Mouse (Mus musculus) heart, postnatal 10 days (tissue): ENCODE measurements around the gene Syce2. TPM values are rescaled to one million over a fixed set of nuclear protein-coding genes. Genes with fewer than 3 reads are reported as not detected.

Experiments
- DNase-seq, 2 experiments: peaks; one replicate each; pipeline ENCODE4 v3.0.0; 2021
- intact Hi-C: fragments of 180-260 bp; cut with DNase I; formaldehyde crosslinking; loops from one replicate; pipeline ENCODE4 v1.15.1; 2025
- microRNA-seq, 2 experiments: library from miRNA; unstranded; fragments of <30 nt; microRNA quantifications; one replicate each; pipeline ENCODE4 v1.2.0; 2022
- total RNA-seq, 2 experiments: library from RNA; stranded (reverse); gene quantifications; 2 replicates each; pipeline ENCODE4 v1.2.3; 2021

The Syce2 gene
- total RNA-seq, 2 experiments from 2014 or later = 6.9 TPM

DNA sequence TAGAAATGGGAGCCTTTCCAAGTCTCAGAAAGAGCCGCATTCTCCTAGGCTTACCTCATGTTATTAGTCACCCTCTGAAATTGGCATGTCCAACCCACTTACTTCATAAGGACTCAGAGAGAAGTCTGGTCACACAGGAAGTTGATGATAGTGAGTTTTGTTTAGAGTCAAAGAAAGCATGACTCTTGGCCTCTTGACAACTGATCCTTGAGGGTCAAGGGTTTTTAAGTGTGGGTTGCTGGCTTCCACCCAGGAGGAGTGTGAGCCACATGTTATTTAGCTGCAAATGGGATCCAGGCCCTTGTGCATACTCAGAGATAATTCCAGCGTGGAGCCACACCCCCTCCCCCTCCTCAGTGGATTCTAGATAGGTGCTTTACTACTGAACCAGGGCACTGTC lies 49.7 kb downstream of the Syce2 start:
- DNase-seq = peak; percentile 28 to 35

DNA sequence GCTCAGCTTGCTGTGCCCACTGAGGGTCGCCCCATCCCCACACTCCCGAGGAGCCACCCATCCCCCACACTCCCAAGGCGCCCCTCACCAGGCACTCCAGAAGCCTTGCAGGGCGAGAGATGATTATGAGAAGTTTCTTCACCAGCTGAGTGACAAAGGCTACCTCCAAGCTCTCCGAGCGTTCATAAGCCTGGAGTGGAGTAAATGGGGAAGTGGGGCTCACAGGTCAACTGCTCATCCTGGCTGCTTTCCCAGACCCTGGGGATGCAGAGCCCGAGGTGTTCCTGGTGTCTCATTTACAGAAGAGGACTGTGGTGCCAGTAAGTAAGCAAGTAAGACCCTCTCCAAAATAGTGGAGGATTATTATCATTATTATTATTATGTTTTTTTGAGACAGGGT lies 53.6 kb downstream of the Syce2 start:
- DNase-seq = no peak
- intact Hi-C loops = no loop called here

More for the DNA sequence above, 49.7 kb downstream of the Syce2 start:
- intact Hi-C loops = no loop called here

- intact Hi-C loops = no loop called here
- DNase-seq = no peak
Observed at GRCm38 (mm10) chr8:84927513-84927912, 55.6 kb downstream of the Syce2 start.

DNA sequence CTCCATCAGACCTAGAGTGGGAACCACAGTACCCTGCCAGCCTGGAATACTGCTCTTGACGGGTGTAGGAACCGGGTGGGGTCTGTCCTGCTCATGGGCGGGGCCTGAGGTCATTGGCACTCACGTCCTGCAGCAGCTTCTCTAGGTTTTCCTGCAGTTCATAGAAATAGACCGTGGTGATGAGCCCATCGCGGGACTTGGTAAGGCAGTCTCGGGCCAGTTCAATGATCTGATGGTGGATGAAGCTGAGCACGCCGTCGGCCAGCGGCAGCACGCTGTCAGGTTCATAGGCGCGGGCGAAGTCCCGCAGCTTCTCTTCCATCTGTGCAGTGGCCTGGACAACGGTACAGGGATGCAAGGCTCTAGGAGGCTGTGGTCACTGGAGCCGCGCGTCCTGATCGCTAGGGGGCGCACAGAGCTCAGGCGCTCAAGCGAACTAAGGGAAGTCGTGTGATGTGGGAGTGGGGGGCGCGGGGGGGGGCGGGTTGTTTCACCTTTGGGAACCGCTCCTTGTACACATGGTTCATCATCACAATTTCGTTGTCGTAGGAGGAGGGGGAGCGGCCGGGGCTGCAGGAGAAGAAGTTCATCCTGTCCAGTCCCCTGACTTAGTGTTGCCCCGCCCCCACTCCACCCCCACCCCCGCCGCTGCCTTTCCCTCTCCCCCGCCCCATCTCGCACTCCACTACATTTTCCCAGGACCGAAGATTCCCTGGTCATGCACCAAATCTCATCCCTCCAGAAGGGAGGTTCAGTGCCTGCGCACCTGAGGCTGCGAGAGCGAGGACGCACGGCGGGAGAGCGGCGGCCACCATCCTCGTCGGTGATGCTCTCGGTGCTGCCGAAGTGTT lies 56.8 kb downstream of the Syce2 start:
- peak; percentile 63 to 79 for DNase-seq
- intact Hi-C loops = loop anchor here (1.0 kb wide), 1 partner anchor 70 kb away; no protein-coding TSS in a partner anchor

- intact Hi-C loops = no loop called here
- no peak for DNase-seq
Observed at GRCm38 (mm10) chr8:84930582-84930981, 58.7 kb downstream of the Syce2 start.

GRCm38 (mm10) chr8:84933767-84934559 lies 62.1 kb downstream of the Syce2 start:
- no peak for DNase-seq
- intact Hi-C loops = no loop called here

- intact Hi-C loops = no loop called here
- no peak for DNase-seq
Observed at GRCm38 (mm10) chr8:84934860-84935259, 62.9 kb downstream of the Syce2 start.

GRCm38 (mm10) chr8:84935489-84935888 lies 63.6 kb downstream of the Syce2 start:
- intact Hi-C loops = no loop called here
- no peak for DNase-seq

DNA sequence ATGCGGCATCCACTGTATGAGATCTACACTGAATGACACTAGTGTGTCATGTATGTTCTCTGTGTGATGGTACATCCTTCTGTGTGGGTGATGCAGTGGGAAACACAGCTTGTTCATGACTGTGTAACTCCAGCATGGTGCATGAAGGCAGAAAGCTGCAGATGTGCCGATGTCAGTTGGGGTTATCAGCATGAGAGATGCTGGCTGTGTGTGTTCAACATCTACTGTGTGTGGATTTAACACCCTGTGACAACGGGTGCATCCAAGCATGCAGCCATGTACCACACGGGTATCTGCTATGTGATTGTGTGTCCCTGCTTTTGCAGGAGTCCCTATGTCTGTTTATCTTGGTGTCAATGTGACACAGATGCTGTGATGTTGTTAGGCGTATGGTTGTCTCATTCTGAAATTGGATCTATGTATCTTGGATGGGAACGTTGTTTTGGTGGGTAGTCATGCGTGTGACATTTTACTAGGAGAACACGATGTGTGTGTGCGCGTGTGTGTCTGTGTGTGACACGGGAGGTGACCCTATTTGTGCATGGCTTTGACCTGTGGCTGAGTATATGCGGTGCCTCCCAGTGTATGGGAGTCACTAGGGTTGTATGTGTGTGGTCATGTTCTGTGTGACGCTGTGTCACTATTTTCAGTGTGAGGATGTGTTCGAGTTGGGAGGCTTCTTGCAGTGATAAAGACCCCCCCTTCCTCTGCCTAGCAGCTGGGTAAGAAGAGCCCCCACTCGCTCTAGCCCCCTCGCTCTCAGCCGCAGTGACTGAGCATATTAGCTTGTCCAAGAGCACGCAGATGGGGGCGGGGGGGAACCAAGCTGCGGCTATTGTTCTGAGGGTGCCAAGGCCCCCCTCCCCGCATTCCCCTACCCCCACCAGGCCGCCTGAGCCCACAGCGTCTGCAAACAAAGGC lies 64.4 kb downstream of the Syce2 start:
- intact Hi-C loops = no loop called here
- no peak for DNase-seq

DNA sequence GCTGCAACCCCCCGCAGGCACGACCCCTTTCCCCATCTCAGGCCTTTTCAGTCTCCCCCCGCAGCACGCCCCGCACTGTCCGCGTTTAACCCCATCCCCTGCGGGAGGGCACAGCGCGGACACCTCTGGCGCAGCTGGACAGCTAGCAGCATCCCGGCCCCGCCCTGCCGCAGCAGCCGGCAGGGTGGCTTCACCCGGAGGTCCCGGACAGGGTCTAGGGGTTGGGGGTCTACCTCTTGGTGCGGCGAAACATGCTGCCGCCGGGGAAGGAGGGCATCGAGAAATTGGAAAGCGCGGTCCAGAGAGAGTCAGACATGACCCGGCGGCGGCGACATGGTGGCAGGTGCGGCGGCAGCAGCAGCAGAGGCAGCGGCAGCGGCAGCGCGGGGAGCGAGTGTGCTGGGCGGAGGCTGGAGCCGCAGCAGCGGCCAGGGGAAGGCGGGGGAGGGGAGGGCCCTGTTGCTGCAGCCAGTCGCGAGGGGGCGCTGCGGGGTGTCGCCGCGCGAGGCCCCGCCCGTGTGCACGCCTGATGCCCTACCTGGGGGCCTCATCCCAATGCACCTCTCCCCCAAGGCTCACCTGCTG lies 65.1 kb downstream of the Syce2 start, which contains the start of gene Mast1:
Mast1 (minus strand) TSS at position 398 of the 585 bp plus-strand sequence.
- intact Hi-C loops = no loop called here

More for the DNA sequence above, 65.1 kb downstream of the Syce2 start, which contains the start of gene Mast1:
- peak; percentile 47 to 63 for DNase-seq

Small RNA genes lying within 50 kb of the gene (microRNA-seq; reads per million reads assigned to microRNA genes)
- gene Gm24197 (0 reads per million in 2 experiments), gene Mir7069 (3.5 to 3.6 reads per million in 2 experiments)

Other genes with a start within 250 kb of the Syce2 start
- 10 to 100 TPM; 30.8 to 31.4 TPM for gene Ier2, start 209.3 kb upstream of the Syce2 start, total RNA-seq
- 10 to 100 TPM; 40.3 to 40.6 TPM for gene Trmt1, start 185.8 kb upstream of the Syce2 start, total RNA-seq
- gene Nacc1, start 184.2 kb upstream of the Syce2 start, total RNA-seq = 10 to 100 TPM; 50.2 TPM
- gene Lyl1, start 170.7 kb upstream of the Syce2 start, total RNA-seq = 1 to 10 TPM; 8.4 to 9.1 TPM
- under 1 TPM; 0.50 to 0.89 TPM for gene G430095P16Rik, start 149.1 kb upstream of the Syce2 start, total RNA-seq
- 100 to 1,000 TPM; 256 to 266 TPM for gene Nfix, start 71.8 kb upstream of the Syce2 start, total RNA-seq
- 1 to 10 TPM; 3.1 to 3.8 TPM for gene Dand5, start 49.3 kb upstream of the Syce2 start, total RNA-seq
- gene Gadd45gip1, start 40.6 kb upstream of the Syce2 start, total RNA-seq = 10 to 100 TPM; 23.7 to 25.0 TPM
- gene Rad23a, start 31.4 kb upstream of the Syce2 start, total RNA-seq = 10 to 100 TPM; 77.8 to 88.5 TPM
- 100 to 1,000 TPM; 275 to 333 TPM for gene Calr, start 25.2 kb upstream of the Syce2 start, total RNA-seq
- 10 to 100 TPM; 31.7 to 32.5 TPM for gene Farsa, start 15.1 kb upstream of the Syce2 start, total RNA-seq
- 10 to 100 TPM; 31.7 to 32.8 TPM for gene Gcdh, start 21.8 kb downstream of the Syce2 start, total RNA-seq
- gene Klf1, start 29.8 kb downstream of the Syce2 start, total RNA-seq = under 1 TPM; 0.17 to 0.22 TPM
- 1 to 10 TPM; 6.4 to 7.3 TPM for gene Dnase2a, start 36.4 kb downstream of the Syce2 start, total RNA-seq
- gene Mast1, start 65.2 kb downstream of the Syce2 start, total RNA-seq = under 1 TPM in 1 of 2 experiments, not detected in 1; 0.07 TPM
- gene Rtbdn, start 74.9 kb downstream of the Syce2 start, total RNA-seq = not detected
- 1 to 10 TPM in 1 of 2 experiments, not detected in 1; 1.6 TPM for gene Gm49661, start 97.3 kb downstream of the Syce2 start, total RNA-seq
- 100 to 1,000 TPM; 689 to 769 TPM for gene Prdx2, start 97.5 kb downstream of the Syce2 start, total RNA-seq
- gene Rnaseh2a, start 97.7 kb downstream of the Syce2 start, total RNA-seq = 10 to 100 TPM; 53.4 to 55.4 TPM
- 10 to 100 TPM; 12.6 to 12.7 TPM for gene Junb, start 106.6 kb downstream of the Syce2 start, total RNA-seq
- 1 to 10 TPM; 1.8 to 2.3 TPM for gene Hook2, start 118.5 kb downstream of the Syce2 start, total RNA-seq
- not detected for gene Best2, start 142.4 kb downstream of the Syce2 start, total RNA-seq
- gene Asna1, start 153.2 kb downstream of the Syce2 start, total RNA-seq = 10 to 100 TPM; 78.6 to 79.7 TPM
- gene Trir, start 154.7 kb downstream of the Syce2 start, total RNA-seq = 100 to 1,000 TPM; 117 to 120 TPM
- 10 to 100 TPM; 32.2 to 39.6 TPM for gene Tnpo2, start 164.8 kb downstream of the Syce2 start, total RNA-seq
- gene Fbxw9, start 187.9 kb downstream of the Syce2 start, total RNA-seq = 10 to 100 TPM; 12.6 to 13.0 TPM
- not detected for gene Gm5741, start 195.9 kb downstream of the Syce2 start, total RNA-seq
- gene Dhps, start 199.6 kb downstream of the Syce2 start, total RNA-seq = 10 to 100 TPM; 28.0 to 29.5 TPM
- 10 to 100 TPM; 48.5 to 51.6 TPM for gene Wdr83os, start 208.6 kb downstream of the Syce2 start, total RNA-seq
- 10 to 100 TPM; 27.4 to 27.7 TPM for gene Wdr83, start 209.2 kb downstream of the Syce2 start, total RNA-seq
- 10 to 100 TPM; 32.5 to 34.6 TPM for gene Man2b1, start 211.2 kb downstream of the Syce2 start, total RNA-seq